ENCODE assay signal across 27 mouse cellular contexts in the genomic region with DNA sequence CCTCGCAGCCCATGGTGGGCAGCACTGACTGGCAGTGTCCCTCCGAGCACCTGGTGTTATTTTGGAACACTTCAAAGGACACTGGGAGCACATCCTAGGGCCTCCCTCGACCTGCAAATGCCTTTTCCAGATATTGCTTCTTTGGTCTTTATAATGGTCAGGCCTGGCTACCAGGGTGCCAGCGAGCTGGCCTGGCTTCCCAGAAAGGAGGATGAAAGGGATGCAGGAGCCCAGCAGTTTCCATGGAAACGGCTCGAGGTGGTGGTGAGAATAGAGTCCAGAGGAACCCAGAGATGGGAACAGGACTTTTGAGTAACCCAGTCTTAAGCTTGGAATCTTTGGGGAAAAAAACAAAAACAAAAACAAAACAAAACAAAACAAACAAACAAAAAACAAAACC. TPM values are rescaled to one million over a fixed set of nuclear protein-coding genes. Genes with fewer than 3 reads are reported as not detected.
DNase-seq lines count a peak whose midpoint lies in the region; ATAC-seq lines count a peak whose summit lies in the region.
"Had no signal": no experiment of that assay in that cellular context is flagged by ENCODE, and none has a peak within 500 bp of the region (broad histone marks: within the 10 kb centered on the region; RNA-seq: fewer than 3 reads in every experiment).

No protein-coding gene starts in this region.

- no peak overlapping the region for H3K4me2 ChIP-seq in forebrain, embryonic 14.5 days (ENCODE audit: low read length)
- H3K4me2 ChIP-seq in midbrain, embryonic 16.5 days (ENCODE audit: low read length), result no peak overlapping the region
- no peak overlapping the region for H3K4me2 ChIP-seq in midbrain, embryonic 11.5 days
- H3K4me2 ChIP-seq: forebrain, embryonic 12.5 days; heart, embryonic 15.5 days; liver, embryonic 13.5 days had no signal

- H3K4me3 ChIP-seq in forebrain, embryonic 14.5 days (ENCODE audit: low read depth, low read length), result no peak overlapping the region
- no peak overlapping the region for H3K4me3 ChIP-seq in forebrain, embryonic 10.5 days
- no peak overlapping the region for H3K4me3 ChIP-seq in midbrain, embryonic 16.5 days (ENCODE audit: low read depth, low read length)
- no peak overlapping the region for H3K4me3 ChIP-seq in midbrain, embryonic 11.5 days (ENCODE audit: low read depth, low read length)
- H3K4me3 ChIP-seq: erythroblast, embryonic 14.5 days; forebrain, embryonic 12.5 days; heart, embryonic 10.5 days; heart, embryonic 15.5 days; liver, embryonic 13.5 days; megakaryocyte, embryonic 14.5 days had no signal

- no peaks in the 10 kb centered on the region for H3K36me3 ChIP-seq in forebrain, embryonic 14.5 days (ENCODE audit: control insufficient read depth, insufficient read depth, low read length)
- H3K36me3 ChIP-seq in forebrain, embryonic 10.5 days (replicated peaks), result no peaks in the 10 kb centered on the region
- no peaks in the 10 kb centered on the region for H3K36me3 ChIP-seq in midbrain, embryonic 16.5 days (ENCODE audit: control insufficient read depth, insufficient read depth, low read length)
- H3K36me3 ChIP-seq in midbrain, embryonic 11.5 days (ENCODE audit: control insufficient read depth, insufficient read depth, low read length), result no peaks in the 10 kb centered on the region
- H3K36me3 ChIP-seq: forebrain, embryonic 12.5 days; G1E; heart, embryonic 10.5 days; heart, embryonic 15.5 days; liver, embryonic 13.5 days had no signal

- peaks cover 3% of the 10 kb centered on the region; the same call in 1 of the 2 replicates for H3K27me3 ChIP-seq in forebrain, embryonic 14.5 days (replicated peaks; ENCODE audit: control insufficient read depth, insufficient read depth, low read length)
- peaks cover 36% of the 10 kb centered on the region for H3K27me3 ChIP-seq in forebrain, embryonic 10.5 days (ENCODE audit: poor library complexity, severe bottlenecking)
- H3K27me3 ChIP-seq in midbrain, embryonic 16.5 days (ENCODE audit: control insufficient read depth, insufficient read depth, low read depth, low read length), result peaks cover 11% of the 10 kb centered on the region
- H3K27me3 ChIP-seq in midbrain, embryonic 11.5 days (ENCODE audit: control insufficient read depth, insufficient read depth, low read length), result peaks cover 9% of the 10 kb centered on the region

- no peak overlapping the region for H3K9ac ChIP-seq in forebrain, embryonic 14.5 days (ENCODE audit: low read length)
- H3K9ac ChIP-seq in midbrain, embryonic 16.5 days (ENCODE audit: low read depth, low read length), result no peak overlapping the region
- no peak overlapping the region for H3K9ac ChIP-seq in midbrain, embryonic 11.5 days (ENCODE audit: low read length)
- H3K9ac ChIP-seq: forebrain, embryonic 12.5 days; heart, embryonic 15.5 days; liver, embryonic 13.5 days had no signal

- peak; percentile 48 to 54 for DNase-seq in cerebellum, adult 18-20 months
- DNase-seq in cerebellum, adult 9-11 months, result no peak
- DNase-seq in forebrain, embryonic 14.5 days (ENCODE audit: low spot score), result peak; percentile 24
- DNase-seq in forebrain, embryonic 10.5 days (ENCODE audit: extremely low spot score, low spot score), result no peak
- DNase-seq in midbrain, embryonic 11.5 days (ENCODE audit: low spot score, missing footprints), result no peak
- no peak for DNase-seq in kidney, postnatal 10 days
- DNase-seq: adrenal gland, adult 8-10 months; gastrocnemius, postnatal 25 days; heart, adult 11 months; kidney, adult 8-10 months; layer of hippocampus, postnatal 36 days; left cerebral cortex, postnatal 4 days; liver, embryonic 13.5 days; lung, adult 18-20 months; lung, postnatal 4 days; right cerebral cortex, postnatal 25 days; thymus, postnatal 14 days had no signal

- peaks cover under 1% of the 10 kb centered on the region; the same call in 1 of the 2 replicates for H3K4me1 ChIP-seq in forebrain, embryonic 14.5 days (ENCODE audit: control insufficient read depth, insufficient read depth, low read length)
- H3K4me1 ChIP-seq in forebrain, embryonic 10.5 days, result peaks cover 18% of the 10 kb centered on the region
- peaks cover 9% of the 10 kb centered on the region for H3K4me1 ChIP-seq in midbrain, embryonic 16.5 days (ENCODE audit: control insufficient read depth, insufficient read depth, low read length)
- no peaks in the 10 kb centered on the region for H3K4me1 ChIP-seq in midbrain, embryonic 11.5 days (ENCODE audit: control insufficient read depth, insufficient read depth, low read length)
- H3K4me1 ChIP-seq: heart, embryonic 15.5 days; liver, embryonic 13.5 days had no signal

- 46% methylated on average over 6 of the region's 6 CpGs for WGBS in forebrain, embryonic 14.5 days
- WGBS in forebrain, embryonic 10.5 days, result 60% methylated on average over 6 of the region's 6 CpGs
- 36% methylated on average over 6 of the region's 6 CpGs for WGBS in midbrain, embryonic 16.5 days
- 47% methylated on average over 6 of the region's 6 CpGs for WGBS in midbrain, embryonic 11.5 days

- H3K27ac ChIP-seq in forebrain, embryonic 14.5 days (ENCODE audit: low read depth, low read length), result no peak overlapping the region
- no peak overlapping the region for H3K27ac ChIP-seq in forebrain, embryonic 10.5 days
- H3K27ac ChIP-seq in midbrain, embryonic 16.5 days (ENCODE audit: low read length), result peak overlapping the region; percentile 66
- no peak overlapping the region for H3K27ac ChIP-seq in midbrain, embryonic 11.5 days (ENCODE audit: low read depth, low read length)
- H3K27ac ChIP-seq: forebrain, embryonic 12.5 days; heart, embryonic 10.5 days; heart, embryonic 15.5 days; kidney, postnatal 0 days; liver, embryonic 13.5 days had no signal

- no peak for ATAC-seq in forebrain, embryonic 14.5 days
- ATAC-seq in midbrain, embryonic 16.5 days, result no peak
- ATAC-seq in midbrain, embryonic 11.5 days (ENCODE audit: low FRiP score), result no peak
- ATAC-seq: intestine, embryonic 16.5 days; lung, postnatal 0 days had no signal

- no peaks in the 10 kb centered on the region for H3K9me3 ChIP-seq in forebrain, embryonic 14.5 days (replicated peaks; ENCODE audit: control insufficient read depth, low read length)
- H3K9me3 ChIP-seq in forebrain, embryonic 10.5 days, result no peaks in the 10 kb centered on the region
- H3K9me3 ChIP-seq in midbrain, embryonic 16.5 days (replicated peaks; ENCODE audit: control insufficient read depth, low read length, poor library complexity, severe bottlenecking), result no peaks in the 10 kb centered on the region
- H3K9me3 ChIP-seq in midbrain, embryonic 11.5 days (ENCODE audit: control insufficient read depth, low read length), result no peaks in the 10 kb centered on the region
- H3K9me3 ChIP-seq: forebrain, embryonic 12.5 days; heart, embryonic 10.5 days; heart, embryonic 15.5 days; liver, embryonic 13.5 days had no signal

RNA-seq across cellular contexts. Expression of a gene that starts 4.2 kb away (rescaled TPM):
- polyA plus RNA-seq in forebrain, embryonic 14.5 days (2014; fragmentation: Nextera tagmentation; extraction: Ambion mirVana), result 93.2 and 128 TPM in 2 replicates
- 8.7 and 12.7 TPM in 2 replicates for polyA plus RNA-seq in forebrain, embryonic 10.5 days (2016; fragmentation: Nextera tagmentation; extraction: Ambion mirVana)
- polyA plus RNA-seq in midbrain, embryonic 16.5 days (2015; fragmentation: Nextera tagmentation; extraction: Ambion mirVana), result 290 and 313 TPM in 2 replicates
- 3.9 and 4.0 TPM in 2 replicates for polyA plus RNA-seq in midbrain, embryonic 11.5 days (2014; fragmentation: Nextera tagmentation; extraction: Ambion mirVana)
- polyA plus RNA-seq: erythroblast, embryonic 14.5 days; G1E; intestine, embryonic 16.5 days; kidney, postnatal 0 days; liver, embryonic 13.5 days had no signal

RNA-seq across cellular contexts. Expression of a gene that starts 43.3 kb away (rescaled TPM):
- 12.9 and 14.4 TPM in 2 replicates for polyA plus RNA-seq in forebrain, embryonic 14.5 days (2014; fragmentation: Nextera tagmentation; extraction: Ambion mirVana)
- polyA plus RNA-seq in forebrain, embryonic 10.5 days (2016; fragmentation: Nextera tagmentation; extraction: Ambion mirVana), result 11.2 and 11.9 TPM in 2 replicates
- 13.2 and 13.6 TPM in 2 replicates for polyA plus RNA-seq in midbrain, embryonic 16.5 days (2015; fragmentation: Nextera tagmentation; extraction: Ambion mirVana)
- polyA plus RNA-seq in midbrain, embryonic 11.5 days (2014; fragmentation: Nextera tagmentation; extraction: Ambion mirVana), result 13.1 and 13.5 TPM in 2 replicates

Comparison
In these comparisons a context has a peak if more than half of its experiments do, and no peak if none do; other contexts are left out.
1. DNase-seq: peak in cerebellum, adult 18-20 months (2 of 2) and forebrain, embryonic 14.5 days (single experiment); none in cerebellum, adult 9-11 months (single experiment), forebrain, embryonic 10.5 days (single experiment), midbrain, embryonic 11.5 days (single experiment) and kidney, postnatal 10 days (single experiment).